Mouse (Mus musculus): ENCODE measurements at regions not wholly inside any gene's neighbourhood (a gene's known extent, or its start where the extent isn't known, plus 50 kb on each side); places are given as distances from the start of the nearest gene placed in this dataset.

DNA sequence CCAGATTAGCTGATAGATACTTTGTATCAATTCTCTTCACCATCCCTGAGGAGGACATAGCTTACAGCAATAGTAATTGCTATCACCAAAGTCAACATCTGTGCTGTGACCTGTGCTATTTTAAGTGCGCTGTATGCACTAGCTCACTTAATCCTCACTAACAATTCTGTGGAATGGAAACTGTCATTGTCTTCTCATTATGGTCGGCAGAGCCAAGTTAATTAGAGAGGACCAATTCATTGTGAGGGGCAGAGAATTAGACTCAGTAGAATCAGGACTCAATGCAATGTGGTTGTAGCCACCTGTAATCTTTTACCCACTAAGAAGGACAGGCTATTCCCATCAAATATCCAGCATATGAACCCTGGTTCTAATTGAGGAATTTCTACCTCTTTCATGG is 145.3 kb downstream of the Arrdc4 start:
- peaks cover 3% of the 10 kb centered on the region; the same call in 1 of the 2 replicates for H3K4me1 ChIP-seq (ENCODE audit: control insufficient read depth, insufficient read depth, insufficient read length, low read length)
- no peak overlapping the region for H3K4me3 ChIP-seq (ENCODE audit: insufficient read depth, low read depth, low read length)
- H3K27ac ChIP-seq (replicated peaks; ENCODE audit: low read depth, low read length), result no peak overlapping the region

DNA sequence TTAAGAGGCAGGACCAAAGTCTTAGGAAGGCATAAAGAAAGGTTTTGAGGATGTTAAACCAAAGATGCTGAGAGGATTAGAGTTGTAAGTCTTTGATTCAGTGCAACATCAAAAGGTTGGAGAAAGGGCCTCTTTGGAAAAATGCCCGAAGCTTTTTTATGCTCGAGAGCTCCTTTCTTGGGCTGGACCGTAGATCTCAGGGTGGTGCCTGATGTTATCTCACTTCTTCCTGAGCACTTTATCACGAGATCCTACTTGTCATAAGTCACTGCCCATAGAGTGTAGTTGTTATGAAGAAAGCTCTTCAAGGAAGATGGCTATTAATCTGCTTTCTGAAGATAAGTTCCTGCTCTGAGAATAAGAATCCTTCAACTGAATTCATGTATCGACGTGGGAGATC is 147.0 kb downstream of the Arrdc4 start:
- Histone ChIP-seq H3K27ac (replicated peaks; ENCODE audit: low read depth, low read length) (no peak overlapping the region), H3K4me1 (ENCODE audit: control insufficient read depth, insufficient read depth, insufficient read length, low read length) (peaks cover 3% of the 10 kb centered on the region; the same call in 1 of the 2 replicates), H3K4me3 (ENCODE audit: insufficient read depth, low read depth, low read length) (no peak overlapping the region)

DNA sequence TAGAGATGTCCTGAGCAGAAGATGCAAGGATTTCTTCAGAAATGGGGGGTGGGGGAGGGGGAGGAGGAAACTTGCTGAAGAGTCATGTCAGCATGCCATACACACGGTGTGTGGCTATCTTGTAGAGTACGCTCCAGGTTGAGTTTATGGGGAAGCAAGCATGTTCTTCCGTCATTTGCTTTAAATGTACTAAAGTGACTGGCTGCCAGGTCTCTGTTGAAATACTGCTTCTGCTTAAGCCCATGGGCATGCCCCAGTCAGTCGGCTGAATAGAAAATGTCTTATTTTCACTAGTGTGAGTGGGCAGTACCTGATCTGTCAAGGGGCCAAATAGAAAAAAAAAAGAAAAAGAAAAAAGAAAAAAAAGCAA is 155.0 kb downstream of the Arrdc4 start:
- Histone ChIP-seq H3K4me1 (ENCODE audit: control insufficient read depth, insufficient read depth, insufficient read length, low read length) (no peaks in the 10 kb centered on the region), H3K27ac (replicated peaks; ENCODE audit: low read depth, low read length) (no peak overlapping the region), H3K4me3 (ENCODE audit: insufficient read depth, low read depth, low read length) (no peak overlapping the region)

DNA sequence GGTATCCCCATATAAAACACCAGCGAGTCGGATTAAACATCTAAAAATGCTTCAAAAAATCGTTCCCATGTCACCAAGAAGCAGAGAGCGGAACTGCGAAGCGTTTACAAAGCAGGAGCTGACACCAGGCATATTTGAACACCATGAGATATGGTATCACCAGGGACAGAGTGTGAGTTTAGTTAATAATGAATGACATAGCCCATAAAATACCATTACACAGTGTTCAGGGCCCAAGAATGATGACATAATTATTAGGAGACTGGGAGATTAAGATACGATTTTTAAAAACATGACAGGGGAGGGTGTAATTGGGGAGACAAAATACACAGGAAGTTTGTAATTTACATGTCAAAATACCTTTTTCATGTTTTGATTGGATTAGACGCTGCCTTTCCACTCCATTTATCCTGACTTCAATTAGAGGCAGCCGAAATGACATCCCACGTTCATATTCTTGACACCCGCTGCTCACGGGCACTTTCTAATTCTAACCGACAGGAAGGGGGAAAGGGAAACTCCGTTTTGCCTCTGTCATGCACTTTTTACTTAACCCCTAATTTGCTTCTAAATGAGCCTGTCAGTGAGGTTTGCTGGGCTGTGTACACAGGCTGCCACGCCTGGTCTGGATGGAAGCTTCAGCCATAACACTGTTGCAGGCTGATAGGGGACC is 155.6 kb downstream of the Arrdc4 start:
- no peaks in the 10 kb centered on the region for H3K4me1 ChIP-seq (ENCODE audit: control insufficient read depth, insufficient read depth, insufficient read length, low read length)
- no peak overlapping the region for H3K27ac ChIP-seq (replicated peaks; ENCODE audit: low read depth, low read length)
- no peak overlapping the region for H3K4me3 ChIP-seq (ENCODE audit: insufficient read depth, low read depth, low read length)

DNA sequence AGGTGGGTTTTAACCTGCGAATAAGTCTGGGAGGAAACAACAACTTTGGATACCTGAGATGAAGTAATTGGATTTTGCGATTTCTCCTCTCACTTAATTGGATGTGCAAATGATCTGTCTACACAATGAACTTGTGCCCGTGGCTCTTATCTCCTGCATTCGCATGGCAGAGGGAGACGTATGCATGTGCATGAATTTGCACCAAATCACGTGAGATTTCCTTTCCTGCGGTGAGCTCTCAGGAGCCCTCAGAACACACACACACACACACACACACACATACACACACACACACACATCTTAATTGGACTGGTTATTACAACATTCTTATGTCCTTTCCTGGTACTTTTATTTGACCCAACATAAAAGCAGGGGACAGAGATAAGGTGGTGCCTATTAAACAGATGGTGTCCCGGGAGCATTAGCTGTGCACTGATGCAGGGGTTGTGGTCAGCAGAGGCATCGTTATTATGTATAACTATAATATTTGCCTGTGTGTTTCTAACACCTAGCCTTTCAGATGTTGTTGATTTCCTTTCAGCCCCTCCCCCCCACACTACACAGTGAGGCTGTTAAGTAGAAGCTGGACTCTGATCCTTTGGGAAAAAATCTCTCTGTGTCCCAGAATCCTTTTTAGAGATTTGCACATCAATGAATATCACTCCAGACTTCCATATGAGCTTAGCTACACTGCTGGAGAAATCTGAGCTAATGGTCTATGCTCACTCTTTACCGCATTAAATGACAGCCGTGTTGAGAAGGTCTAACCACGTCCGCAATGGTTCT is 166.3 kb downstream of the Arrdc4 start:
- no peak overlapping the region for H3K27ac ChIP-seq (replicated peaks; ENCODE audit: low read depth, low read length)
- no peak overlapping the region for H3K4me3 ChIP-seq (ENCODE audit: insufficient read depth, low read depth, low read length)
- no peaks in the 10 kb centered on the region for H3K4me1 ChIP-seq (ENCODE audit: control insufficient read depth, insufficient read depth, insufficient read length, low read length)

DNA sequence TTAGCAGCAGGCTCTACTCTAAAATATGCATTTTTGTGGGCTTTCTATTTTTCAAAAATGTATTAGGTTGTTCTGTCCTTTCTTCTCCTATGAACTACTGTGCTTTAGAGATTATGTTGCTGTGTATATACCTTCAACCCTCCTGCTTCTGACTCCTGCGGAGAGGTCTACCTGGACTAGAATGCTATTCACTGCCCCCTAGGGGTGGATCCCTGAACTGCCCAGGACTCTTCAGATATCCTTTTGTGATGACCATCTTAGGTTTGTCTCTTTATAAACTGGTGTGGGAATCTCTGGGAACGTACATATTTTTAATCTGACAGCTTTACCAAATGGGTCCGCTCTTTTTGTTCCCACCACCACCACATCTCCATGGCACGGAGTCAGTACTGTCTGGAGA is 168.4 kb downstream of the Arrdc4 start:
- H3K27ac ChIP-seq (replicated peaks; ENCODE audit: low read depth, low read length), result no peak overlapping the region

DNA sequence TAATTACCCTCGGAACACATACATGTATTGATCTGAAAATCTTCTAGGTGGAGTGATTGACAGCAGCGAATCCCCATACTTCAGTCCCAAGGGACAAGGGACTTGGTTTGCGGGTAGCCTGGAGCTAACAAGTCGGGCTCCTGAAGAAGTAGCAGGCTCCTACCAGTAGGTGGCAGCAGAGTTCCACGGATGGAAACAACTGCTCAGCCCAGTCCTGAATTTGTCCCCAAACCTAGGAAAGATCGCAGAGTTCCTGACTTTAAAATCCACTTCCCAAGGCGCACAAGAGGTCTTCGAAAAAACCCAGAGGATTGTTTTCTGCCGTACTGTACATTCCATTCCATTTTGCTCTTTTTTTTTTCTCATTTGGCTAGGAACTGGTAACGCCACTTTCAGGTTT is 169.4 kb downstream of the Arrdc4 start:
- Histone ChIP-seq H3K4me1 (ENCODE audit: control insufficient read depth, insufficient read depth, insufficient read length, low read length) (no peaks in the 10 kb centered on the region), H3K4me3 (ENCODE audit: insufficient read depth, low read depth, low read length) (peak overlapping the region; percentile 53; the same call in 1 of the 2 replicates), H3K27ac (replicated peaks; ENCODE audit: low read depth, low read length) (no peak overlapping the region)

More for the DNA sequence above, 168.4 kb downstream of the Arrdc4 start:
- H3K4me3 ChIP-seq (ENCODE audit: insufficient read depth, low read depth, low read length), result no peak overlapping the region
- no peaks in the 10 kb centered on the region for H3K4me1 ChIP-seq (ENCODE audit: control insufficient read depth, insufficient read depth, insufficient read length, low read length)

DNA sequence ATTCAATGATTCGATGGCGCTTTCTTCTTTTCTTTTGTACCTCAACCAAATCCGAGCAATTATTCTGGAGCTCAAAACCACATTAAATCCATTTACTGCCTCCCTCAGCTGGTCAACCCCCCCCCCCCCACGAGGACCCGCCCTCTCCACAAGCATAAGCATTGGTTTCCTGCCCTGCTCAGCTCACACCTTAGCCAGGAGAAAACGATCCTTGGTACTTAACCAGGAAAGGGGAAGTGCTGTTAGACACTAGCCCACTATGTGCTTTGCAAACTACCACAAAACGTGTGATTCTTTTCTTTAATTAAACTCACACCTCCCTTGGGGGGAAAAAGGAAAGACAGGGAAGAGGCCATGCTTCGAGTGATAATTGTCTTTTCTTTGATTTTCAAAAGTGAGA is 169.8 kb downstream of the Arrdc4 start:
- H3K4me1 ChIP-seq (ENCODE audit: control insufficient read depth, insufficient read depth, insufficient read length, low read length), result no peaks in the 10 kb centered on the region
- H3K27ac ChIP-seq (replicated peaks; ENCODE audit: low read depth, low read length), result no peak overlapping the region
- no peak overlapping the region for H3K4me3 ChIP-seq (ENCODE audit: insufficient read depth, low read depth, low read length)

DNA sequence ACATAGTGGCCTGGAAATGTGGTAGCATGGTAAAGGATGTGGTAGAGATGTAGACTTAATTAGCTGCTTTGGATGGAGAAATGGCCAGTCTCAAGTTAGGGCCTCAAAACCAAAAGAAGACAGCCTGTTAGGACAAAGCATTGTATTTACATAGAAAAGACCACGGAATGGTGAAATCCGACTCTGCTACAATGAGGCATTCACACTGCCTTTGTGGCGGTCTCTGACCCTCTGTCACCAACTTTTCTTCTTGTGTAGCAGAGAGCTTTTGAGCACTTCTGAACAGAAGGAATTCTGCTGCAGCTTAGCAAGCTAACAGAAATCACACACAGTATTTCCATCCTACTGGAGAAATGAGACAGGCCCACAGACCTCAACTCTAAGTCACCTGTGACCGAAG is 177.7 kb downstream of the Arrdc4 start:
- Histone ChIP-seq H3K4me1 (ENCODE audit: control insufficient read depth, insufficient read depth, insufficient read length, low read length) (no peaks in the 10 kb centered on the region), H3K4me3 (ENCODE audit: insufficient read depth, low read depth, low read length) (no peak overlapping the region), H3K27ac (replicated peaks; ENCODE audit: low read depth, low read length) (no peak overlapping the region)

DNA sequence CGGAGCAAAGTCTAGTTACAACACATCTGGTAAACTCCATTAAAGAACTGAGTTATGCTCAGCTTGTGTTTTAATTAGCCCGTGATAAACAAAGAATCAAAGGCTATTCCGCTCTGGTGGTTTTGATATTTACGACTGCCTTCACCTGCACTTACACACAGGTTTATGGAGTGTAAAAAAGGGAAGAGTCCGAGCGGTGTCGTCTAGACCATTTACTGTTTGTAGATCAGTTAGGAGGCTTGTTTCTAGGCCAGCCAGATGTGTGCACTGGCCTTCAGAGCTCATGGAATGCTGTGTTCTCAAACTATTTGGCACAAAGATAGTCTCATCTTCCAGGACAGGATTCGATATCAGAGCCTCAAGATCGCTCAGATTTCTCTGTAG is 180.9 kb downstream of the Arrdc4 start:
- H3K4me3 ChIP-seq (ENCODE audit: insufficient read depth, low read depth, low read length), result no peak overlapping the region
- no peak overlapping the region for H3K27ac ChIP-seq (replicated peaks; ENCODE audit: low read depth, low read length)

DNA sequence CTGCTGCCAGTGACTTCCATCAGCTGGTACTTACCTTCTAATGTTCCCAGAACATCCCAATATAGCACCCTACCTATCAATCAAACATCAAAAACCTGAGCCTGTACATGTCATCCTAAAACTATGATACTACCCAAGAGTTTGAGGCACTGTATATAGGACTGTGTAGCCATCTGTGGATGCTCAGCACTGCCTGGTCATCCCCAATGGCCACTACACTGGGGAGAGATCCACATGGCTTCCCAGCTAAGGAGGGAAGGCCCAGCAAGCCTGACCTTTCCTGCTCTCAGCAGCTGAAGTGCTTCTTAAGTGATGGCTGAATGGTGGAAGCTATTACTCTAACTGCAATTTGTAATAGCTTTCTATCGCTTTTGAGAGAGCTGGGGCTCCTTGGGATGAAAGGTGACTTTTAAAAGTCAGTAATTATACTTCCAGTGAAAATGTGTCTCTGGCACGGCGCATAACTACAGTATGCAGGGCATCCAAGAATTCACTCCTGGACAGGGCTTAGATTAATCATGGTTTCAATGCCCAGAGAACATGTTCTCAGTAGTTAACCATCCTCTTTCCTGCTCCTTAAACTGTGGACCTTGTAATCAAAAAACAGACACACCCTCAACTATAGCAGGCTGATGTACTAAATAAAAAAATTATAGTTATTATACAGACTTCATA is 181.5 kb downstream of the Arrdc4 start:
- Histone ChIP-seq H3K4me3 (ENCODE audit: insufficient read depth, low read depth, low read length) (no peak overlapping the region), H3K4me1 (ENCODE audit: control insufficient read depth, insufficient read depth, insufficient read length, low read length) (no peaks in the 10 kb centered on the region), H3K27ac (replicated peaks; ENCODE audit: low read depth, low read length) (no peak overlapping the region)

More for the DNA sequence above, 180.9 kb downstream of the Arrdc4 start:
- H3K4me1 ChIP-seq (ENCODE audit: control insufficient read depth, insufficient read depth, insufficient read length, low read length), result no peaks in the 10 kb centered on the region

DNA sequence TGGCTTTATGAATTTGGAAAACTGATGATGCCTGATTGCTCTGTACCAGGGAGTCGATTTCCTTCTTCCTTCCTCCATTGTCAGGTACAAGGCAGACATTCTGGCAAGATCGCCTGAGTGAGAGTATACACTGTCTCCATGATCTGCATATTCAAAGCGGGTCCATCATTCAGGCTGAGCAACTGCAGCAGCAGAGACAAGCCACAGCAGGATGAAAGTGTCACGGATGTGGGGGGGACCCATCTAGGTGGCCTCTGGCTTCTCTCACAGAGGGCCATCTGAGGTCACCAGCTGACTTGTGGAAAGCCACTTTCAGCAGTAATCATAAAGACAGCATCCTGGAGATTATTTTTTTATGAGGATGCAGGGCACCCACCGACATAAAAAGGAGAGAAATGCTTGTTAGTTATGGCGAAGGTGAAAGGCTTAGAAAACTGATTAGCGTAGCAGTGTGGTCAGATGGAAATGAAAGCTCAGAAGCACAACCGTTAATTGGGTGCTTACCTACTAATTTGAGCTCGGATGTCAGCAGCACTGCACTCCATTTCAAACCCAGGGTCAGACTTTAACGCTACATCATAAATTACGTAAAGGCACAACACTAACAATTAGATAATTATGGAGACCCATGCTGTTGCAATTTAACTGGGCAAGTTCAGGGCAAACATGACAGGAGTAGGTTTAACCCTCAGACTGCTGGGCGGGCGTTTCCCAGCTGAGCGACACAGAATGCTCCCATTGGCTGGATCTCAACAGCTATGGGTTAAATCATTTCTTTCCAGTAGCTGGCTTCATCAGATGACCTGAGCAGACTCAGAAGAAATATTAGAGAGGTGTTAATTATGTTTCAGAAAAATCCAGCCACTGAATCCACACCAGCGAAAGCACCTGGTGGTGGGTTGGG is 189.3 kb downstream of the Arrdc4 start:
- no peak overlapping the region for H3K4me3 ChIP-seq (ENCODE audit: insufficient read depth, low read depth, low read length)
- no peak overlapping the region for H3K27ac ChIP-seq (replicated peaks; ENCODE audit: low read depth, low read length)
- no peaks in the 10 kb centered on the region for H3K4me1 ChIP-seq (ENCODE audit: control insufficient read depth, insufficient read depth, insufficient read length, low read length)

DNA sequence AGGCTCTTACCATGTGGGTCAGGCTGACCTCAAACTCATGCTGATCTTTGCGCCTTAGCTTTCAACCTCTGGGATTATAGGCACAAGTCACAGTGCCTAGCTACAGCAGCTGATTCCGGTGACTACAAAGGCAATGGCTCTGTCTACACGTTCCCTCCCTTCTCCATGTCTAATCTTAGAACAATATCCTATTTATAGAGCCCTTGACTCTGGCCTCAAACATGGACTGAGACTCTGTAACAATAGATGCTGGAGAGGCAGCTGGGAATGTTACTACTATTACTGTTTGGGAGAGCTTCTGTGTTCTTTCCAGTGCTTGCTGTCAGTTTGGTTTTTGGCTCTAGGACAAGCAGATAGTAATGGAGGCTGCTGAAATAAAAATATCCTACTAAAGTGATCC is 198.7 kb downstream of the Arrdc4 start:
- no peak overlapping the region for H3K4me3 ChIP-seq (ENCODE audit: insufficient read depth, low read depth, low read length)
- no peak overlapping the region for H3K27ac ChIP-seq (replicated peaks; ENCODE audit: low read depth, low read length)
- H3K4me1 ChIP-seq (ENCODE audit: control insufficient read depth, insufficient read depth, insufficient read length, low read length), result no peaks in the 10 kb centered on the region

DNA sequence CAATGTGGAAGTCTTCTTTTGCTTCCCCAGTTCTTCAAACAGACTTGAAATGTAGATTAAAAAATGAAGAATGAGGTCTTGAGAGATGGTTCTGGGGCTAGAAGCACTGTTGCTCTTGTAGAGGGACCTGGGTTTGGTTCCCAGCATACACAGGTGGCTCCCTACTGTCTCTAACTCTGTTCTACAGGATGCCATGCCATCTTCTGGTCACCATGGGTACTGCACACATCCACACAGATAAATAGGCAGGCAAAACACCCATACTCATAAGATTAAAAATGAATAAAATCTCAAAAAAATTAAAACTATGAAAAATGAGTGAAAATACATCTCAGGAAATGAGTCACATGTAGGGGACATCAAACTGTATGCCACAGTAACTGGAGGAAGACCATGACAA is 200.9 kb downstream of the Arrdc4 start:
- no peaks in the 10 kb centered on the region for H3K4me1 ChIP-seq (ENCODE audit: control insufficient read depth, insufficient read depth, insufficient read length, low read length)
- H3K27ac ChIP-seq (replicated peaks; ENCODE audit: low read depth, low read length), result no peak overlapping the region
- no peak overlapping the region for H3K4me3 ChIP-seq (ENCODE audit: insufficient read depth, low read depth, low read length)

DNA sequence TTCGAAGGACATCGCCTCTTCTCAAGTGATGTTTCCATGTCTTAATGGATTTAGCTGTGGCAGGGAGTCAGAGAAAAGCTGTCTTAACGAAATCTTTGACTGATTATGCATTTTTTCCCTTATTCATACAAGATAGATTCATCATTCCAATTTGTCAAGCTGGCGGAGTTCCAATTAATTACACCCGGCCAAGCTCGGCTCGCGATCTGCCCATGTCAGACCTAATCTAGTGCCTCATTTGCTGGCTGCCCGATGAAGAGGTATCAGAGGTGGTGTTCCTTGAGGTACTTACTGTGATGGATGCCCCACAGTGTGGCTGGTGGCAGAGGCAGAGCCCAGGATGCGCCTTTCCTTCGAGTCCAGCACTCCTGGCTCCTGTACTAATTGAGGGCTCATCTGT is 204.9 kb downstream of the Arrdc4 start:
- Histone ChIP-seq H3K27ac (replicated peaks; ENCODE audit: low read depth, low read length) (no peak overlapping the region), H3K4me1 (ENCODE audit: control insufficient read depth, insufficient read depth, insufficient read length, low read length) (no peaks in the 10 kb centered on the region), H3K4me3 (ENCODE audit: insufficient read depth, low read depth, low read length) (no peak overlapping the region)

Measured in brown adipose tissue, adult 24 weeks (tissue).